Mouse (Mus musculus) midbrain, embryonic 13.5 days (tissue): ENCODE data around the gene Npl. TPM values are rescaled to one million over a fixed set of nuclear protein-coding genes. Genes with fewer than 3 reads are reported as not detected.
"Not testable (repeated sequence)": the region's sequence is repeated elsewhere in the genome, so short reads cannot be mapped to it uniquely, and the experiment has no call there.

Source experiments
- ATAC-seq: fragments of 200-750 bp; cut with Nextera tagmentation; 2 replicates; pipeline ENCODE4 v1.8.0; 2017; ENCODE audit warnings: mild to moderate bottlenecking, moderate TSS enrichment, moderate library complexity
- H3K27ac ChIP-seq: fragments of 300-500 bp; sonication (generic); 2 replicates; pipeline ENCODE4 v1.5.1; 2015; ENCODE audit warnings: inconsistent platforms, mild to moderate bottlenecking, moderate library complexity
- H3K27me3 ChIP-seq: fragments of 300-500 bp; sonication (generic); 2 replicates; pipeline ENCODE4 v1.6.1; 2015; ENCODE audit warnings: mild to moderate bottlenecking, inconsistent platforms
- H3K36me3 ChIP-seq: fragments of 300-500 bp; sonication (generic); 2 replicates; pipeline ENCODE4 v1.6.1; 2015; ENCODE audit warnings: mild to moderate bottlenecking, inconsistent platforms
- H3K4me1 ChIP-seq: fragments of 300-500 bp; sonication (generic); replicated peaks from 2 replicates; pipeline ENCODE4 v1.6.1; 2015; ENCODE audit warnings: inconsistent platforms
- H3K4me2 ChIP-seq: fragments of 300-500 bp; sonication (generic); replicated peaks from 2 replicates; pipeline ENCODE4 v1.6.1; 2015; ENCODE audit warnings: moderate library complexity, mild to moderate bottlenecking, inconsistent platforms
- H3K4me3 ChIP-seq: fragments of 300-500 bp; sonication (generic); replicated peaks from 2 replicates; pipeline ENCODE4 v1.5.1; 2015; ENCODE audit warnings: mild to moderate bottlenecking, inconsistent platforms
- H3K9ac ChIP-seq: fragments of 300-500 bp; sonication (generic); replicated peaks from 2 replicates; pipeline ENCODE4 v1.6.1; 2015; ENCODE audit warnings: mild to moderate bottlenecking, inconsistent platforms
- H3K9me3 ChIP-seq: fragments of 300-500 bp; sonication (generic); 2 replicates; pipeline ENCODE4 v1.6.1; 2016; ENCODE audit warnings: mild to moderate bottlenecking, inconsistent platforms
- WGBS: fragments of 180-500 bp; shearing (Covaris S2); methylation state at CpG from one replicate; pipeline ENCODE4 v1.1.7; 2015; 5-methylcytosine and 5-hydroxymethylcytosine counted together
- polyA plus RNA-seq: library from polyadenylated mRNA; unstranded; fragments of >200 nt; fragmentation: Nextera tagmentation; extraction: Ambion mirVana; gene quantifications from 2 replicates; pipeline ENCODE4 v1.2.1, GENCODE M21; 2015

Gene Npl
- polyA plus RNA-seq, 1 experiment from 2014 or later = 12.2 TPM

DNA sequence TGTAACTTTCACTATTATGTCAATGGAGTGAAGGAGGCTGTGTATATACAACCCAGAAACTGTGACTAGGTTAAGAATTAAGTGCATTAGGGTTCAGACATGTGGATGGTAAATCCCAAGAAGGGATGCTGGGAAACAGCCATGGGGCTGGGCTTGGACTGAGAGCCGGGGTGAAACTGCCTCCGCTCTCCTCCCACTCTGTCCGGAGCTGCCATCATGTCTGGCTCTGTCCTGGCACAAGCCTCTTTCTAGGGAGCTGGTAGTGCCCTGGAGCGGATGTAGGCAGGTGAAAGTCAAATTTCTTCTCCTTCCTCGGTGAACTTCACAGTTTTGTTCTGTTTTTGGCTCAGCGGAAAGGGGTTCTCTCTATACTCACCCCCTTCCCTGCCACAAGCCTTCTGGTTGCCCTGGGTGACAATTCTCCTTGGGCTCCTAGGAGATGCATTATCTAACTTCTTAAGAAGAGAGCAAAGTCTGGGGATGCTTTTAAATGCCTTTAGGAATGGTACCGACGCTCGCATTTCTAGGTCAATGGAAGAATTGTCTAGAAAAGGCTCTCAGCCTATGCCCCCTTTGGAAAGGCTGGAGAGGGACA is 10.0 kb downstream of the Npl start:
- Histone ChIP-seq H3K9me3 (no peaks in the 10 kb centered on the region), H3K9ac (no peak overlapping the region), H3K27me3 (no peaks in the 10 kb centered on the region), H3K4me1 (peaks cover 28% of the 10 kb centered on the region), H3K36me3 (no peaks in the 10 kb centered on the region), H3K4me3 (no peak overlapping the region), H3K27ac (peak overlapping the region; percentile 69), H3K4me2 (peak overlapping the region; percentile 15; the same call in 1 of the 2 replicates)
- ATAC-seq = peak; percentile 41
- 17% methylated on average over 9 of the region's 9 CpGs for WGBS

DNA sequence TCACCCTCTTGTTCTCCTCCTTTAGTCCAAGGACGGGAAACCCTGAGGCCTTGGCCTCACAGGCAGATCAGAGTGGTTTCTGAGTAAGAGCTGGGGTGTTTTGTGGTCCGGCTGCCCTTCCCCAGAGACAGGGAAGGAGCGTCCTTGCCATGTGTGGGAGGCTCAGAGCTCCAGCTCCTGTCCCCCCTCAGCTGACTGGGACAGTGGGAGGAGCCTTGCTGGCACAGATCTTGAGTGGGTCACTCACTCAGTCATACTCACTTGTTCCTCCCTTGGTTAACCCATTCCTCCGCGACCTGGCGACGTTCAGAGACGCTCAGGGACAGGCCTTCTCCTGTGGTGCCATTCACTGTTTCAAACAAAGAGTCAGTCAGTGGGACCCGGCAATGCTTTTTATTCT is 14.2 kb downstream of the Npl start:
- peak; percentile 40; the same call in 1 of the 2 replicates for ATAC-seq
- Histone ChIP-seq H3K4me3 (no peak overlapping the region), H3K27ac (peak overlapping the region; percentile 57), H3K9ac (no peak overlapping the region), H3K27me3 (no peaks in the 10 kb centered on the region), H3K9me3 (no peaks in the 10 kb centered on the region), H3K36me3 (no peaks in the 10 kb centered on the region), H3K4me2 (no peak overlapping the region), H3K4me1 (peaks cover 35% of the 10 kb centered on the region)
- WGBS = 21% methylated on average over 9 of the region's 9 CpGs

GRCm38 (mm10) chr1:153532896-153533295 is 16.9 kb downstream of the Npl start:
- not testable (repeated sequence) for H3K9ac ChIP-seq, H3K9me3 ChIP-seq, H3K4me3 ChIP-seq, H3K36me3 ChIP-seq, ATAC-seq, H3K27me3 ChIP-seq
- H3K27ac ChIP-seq = peak overlapping the region; percentile 81
- 86% methylated on average over 3 of the region's 3 CpGs for WGBS
- H3K4me1 ChIP-seq = peaks cover 20% of the 10 kb centered on the region
- peak overlapping the region; percentile 34; the same call in 1 of the 2 replicates for H3K4me2 ChIP-seq

- no peak overlapping the region for H3K4me3 ChIP-seq
- 12% methylated on average over 12 of the region's 12 CpGs for WGBS
- no peaks in the 10 kb centered on the region for H3K27me3 ChIP-seq
- H3K9ac ChIP-seq = peak overlapping the region; percentile 52; the same call in 1 of the 2 replicates
- ATAC-seq = peak; percentile 65
- no peaks in the 10 kb centered on the region for H3K36me3 ChIP-seq
- H3K9me3 ChIP-seq = no peaks in the 10 kb centered on the region
- peaks cover 20% of the 10 kb centered on the region for H3K4me1 ChIP-seq
- H3K27ac ChIP-seq = peak overlapping the region; percentile 81
- peak overlapping the region; percentile 34 for H3K4me2 ChIP-seq
Measured at GRCm38 (mm10) chr1:153532234-153532841, 17.5 kb downstream of the Npl start.

GRCm38 (mm10) chr1:153531677-153532233 is 18.1 kb downstream of the Npl start:
- Histone ChIP-seq H3K9me3 (no peaks in the 10 kb centered on the region), H3K27me3 (no peaks in the 10 kb centered on the region), H3K4me2 (peak overlapping the region; percentile 34), H3K4me3 (no peak overlapping the region), H3K9ac (peak overlapping the region; percentile 52; the same call in 1 of the 2 replicates), H3K36me3 (no peaks in the 10 kb centered on the region), H3K27ac (peak overlapping the region; percentile 81), H3K4me1 (peaks cover 20% of the 10 kb centered on the region)
- peak; percentile 72 for ATAC-seq
- 14% methylated on average over 9 of the region's 9 CpGs for WGBS

DNA sequence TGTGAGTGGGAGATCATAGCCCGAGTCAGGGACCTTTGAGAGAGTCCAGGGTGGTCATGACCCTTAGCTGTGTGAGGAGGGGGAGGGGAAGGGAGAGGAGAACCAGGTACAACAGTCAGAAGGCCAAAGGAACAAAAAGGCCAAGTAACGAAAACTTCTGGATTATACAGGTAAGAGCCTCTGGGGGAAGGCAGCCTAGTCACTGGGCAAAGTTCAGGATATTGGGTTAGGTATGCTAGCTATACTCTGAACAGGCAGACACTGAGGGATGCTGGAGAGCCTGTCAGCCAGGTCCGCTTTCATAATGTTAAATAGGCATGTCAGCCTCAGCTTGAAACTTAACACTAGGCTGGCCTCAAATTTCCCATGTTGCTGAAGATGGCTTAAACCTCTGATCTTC is 27.7 kb downstream of the Npl start:
- Histone ChIP-seq H3K9me3 (no peaks in the 10 kb centered on the region), H3K4me3 (no peak overlapping the region), H3K27ac (no peak overlapping the region), H3K27me3 (no peaks in the 10 kb centered on the region), H3K9ac (no peak overlapping the region), H3K36me3 (no peaks in the 10 kb centered on the region), H3K4me1 (no peaks in the 10 kb centered on the region), H3K4me2 (no peak overlapping the region)
- WGBS = 57% methylated on average over 3 of the region's 3 CpGs
- ATAC-seq = no peak

DNA sequence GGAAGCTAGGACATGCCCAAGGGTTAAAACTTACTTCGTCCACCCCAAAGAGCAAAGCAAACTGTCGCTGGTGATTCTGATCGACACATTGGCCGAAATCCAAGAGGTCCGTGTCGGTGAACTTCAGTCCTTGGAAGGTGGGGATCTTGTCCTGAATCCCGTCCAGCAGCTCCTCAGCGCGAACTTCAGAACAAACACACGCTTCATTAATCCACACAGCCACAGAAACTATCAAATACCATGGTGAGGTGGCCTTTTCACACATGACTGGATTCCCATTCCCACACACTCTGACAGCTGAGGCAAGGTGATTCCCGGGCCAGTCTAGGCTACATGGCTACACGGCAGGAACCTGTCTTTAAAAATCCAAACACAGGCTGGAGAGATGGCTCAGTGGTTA is 34.5 kb downstream of the Npl start:
- Histone ChIP-seq H3K27me3 (no peaks in the 10 kb centered on the region), H3K4me2 (no peak overlapping the region), H3K27ac (no peak overlapping the region), H3K9ac (no peak overlapping the region), H3K4me3 (no peak overlapping the region), H3K4me1 (no peaks in the 10 kb centered on the region), H3K9me3 (no peaks in the 10 kb centered on the region), H3K36me3 (no peaks in the 10 kb centered on the region)
- no peak for ATAC-seq
- WGBS = 89% methylated on average over 12 of the region's 12 CpGs

- ATAC-seq = no peak
- H3K9me3 ChIP-seq = no peaks in the 10 kb centered on the region
- H3K27me3 ChIP-seq = no peaks in the 10 kb centered on the region
- no peak overlapping the region for H3K4me3 ChIP-seq
- no peak overlapping the region for H3K4me2 ChIP-seq
- 60% methylated on average over 2 of the region's 2 CpGs for WGBS
- H3K4me1 ChIP-seq = no peaks in the 10 kb centered on the region
- H3K36me3 ChIP-seq = no peaks in the 10 kb centered on the region
- no peak overlapping the region for H3K27ac ChIP-seq
- no peak overlapping the region for H3K9ac ChIP-seq
Measured at GRCm38 (mm10) chr1:153510330-153511009, 39.4 kb downstream of the Npl start.

GRCm38 (mm10) chr1:153509569-153509968 is 40.3 kb downstream of the Npl start:
- WGBS = 66% methylated on average over 8 of the region's 8 CpGs
- not testable (repeated sequence) for H3K4me3 ChIP-seq, H3K4me2 ChIP-seq, H3K9me3 ChIP-seq, H3K36me3 ChIP-seq, H3K27me3 ChIP-seq, H3K9ac ChIP-seq, H3K27ac ChIP-seq, H3K4me1 ChIP-seq, ATAC-seq

DNA sequence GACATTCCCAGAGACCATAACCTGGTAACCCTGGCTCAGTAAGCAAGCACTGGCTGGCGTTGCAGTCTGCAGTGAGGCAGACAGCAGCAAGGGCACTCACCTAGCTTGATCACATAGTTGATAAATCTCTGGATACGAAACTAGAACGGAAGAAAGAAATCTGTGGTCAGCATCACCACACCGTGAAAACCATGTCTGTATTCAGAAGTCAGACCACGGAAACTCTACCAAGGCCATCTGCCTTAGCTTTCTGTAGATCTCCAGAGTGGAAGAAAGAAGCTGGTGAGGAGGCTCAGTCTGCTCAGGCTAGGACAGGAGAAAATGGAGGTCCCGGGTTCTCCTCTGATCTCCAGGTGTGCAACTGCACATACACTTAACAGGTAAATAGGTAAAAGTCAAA is 40.8 kb downstream of the Npl start:
- ATAC-seq = no peak

GRCm38 (mm10) chr1:153506266-153506665 is 43.6 kb downstream of the Npl start:
- no peak for ATAC-seq
- no peaks in the 10 kb centered on the region for H3K9me3 ChIP-seq
- H3K9ac ChIP-seq = no peak overlapping the region
- 0 out of 2 replicates have a peak, but pooled peaks cover 3% of the 10 kb centered on the region for H3K36me3 ChIP-seq
- no peak overlapping the region for H3K4me2 ChIP-seq
- H3K4me3 ChIP-seq = no peak overlapping the region
- no peak overlapping the region for H3K27ac ChIP-seq
- H3K27me3 ChIP-seq = no peaks in the 10 kb centered on the region
- no peaks in the 10 kb centered on the region for H3K4me1 ChIP-seq
- WGBS = 68% methylated on average over 6 of the region's 6 CpGs

More for the DNA sequence above, 40.8 kb downstream of the Npl start:
- no peaks in the 10 kb centered on the region for H3K9me3 ChIP-seq
- H3K4me2 ChIP-seq = no peak overlapping the region
- no peak overlapping the region for H3K9ac ChIP-seq
- H3K27me3 ChIP-seq = no peaks in the 10 kb centered on the region
- WGBS = 88% methylated on average over 6 of the region's 6 CpGs
- H3K36me3 ChIP-seq = no peaks in the 10 kb centered on the region
- no peak overlapping the region for H3K4me3 ChIP-seq
- no peak overlapping the region for H3K27ac ChIP-seq
- H3K4me1 ChIP-seq = no peaks in the 10 kb centered on the region

- ATAC-seq = no peak
- Histone ChIP-seq H3K9ac (no peak overlapping the region), H3K4me3 (no peak overlapping the region), H3K27me3 (no peaks in the 10 kb centered on the region), H3K27ac (no peak overlapping the region), H3K9me3 (no peaks in the 10 kb centered on the region), H3K4me1 (no peaks in the 10 kb centered on the region), H3K36me3 (0 out of 2 replicates have a peak, but pooled peaks cover 3% of the 10 kb centered on the region), H3K4me2 (no peak overlapping the region)
- 64% methylated on average over 5 of the region's 5 CpGs for WGBS
Measured at GRCm38 (mm10) chr1:153501644-153502321, 48.1 kb downstream of the Npl start.
